Mouse (Mus musculus): Measurements from ENCODE around the gene Trim9. TPM values are rescaled to one million over a fixed set of nuclear protein-coding genes. Genes with fewer than 3 reads are reported as not detected.

The Trim9 gene
- polyA plus RNA-seq, 1 experiment, result not detected

DNA sequence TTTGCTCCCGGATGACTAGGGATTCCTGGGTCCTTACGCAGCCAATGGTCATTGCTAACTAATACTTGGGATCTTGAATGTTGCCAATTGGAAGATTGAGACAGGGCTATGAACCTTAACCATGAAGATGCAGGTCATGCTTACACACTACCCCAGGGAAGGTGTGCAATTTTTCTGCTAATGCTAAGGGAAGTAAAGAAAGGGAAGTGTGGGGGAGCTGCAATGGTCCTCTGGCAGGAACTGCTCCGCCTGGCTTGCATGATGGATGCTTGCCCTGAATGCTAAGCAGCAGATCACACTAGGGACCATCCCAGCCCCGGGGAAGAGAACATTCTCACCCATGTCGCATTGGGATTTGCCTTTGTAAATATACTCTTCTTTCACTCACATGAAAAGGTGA, 126.0 kb downstream of the Trim9 start:
- Histone ChIP-seq H3K4me1 (ENCODE audit: control insufficient read depth, insufficient read depth, low read length) (peaks cover 1% of the 10 kb centered on the region), H3K36me3 (ENCODE audit: control insufficient read depth, insufficient read depth, low read length, poor library complexity, severe bottlenecking) (no peaks in the 10 kb centered on the region), H3K9me3 (replicated peaks; ENCODE audit: control insufficient read depth, insufficient read depth, low read length, poor library complexity, severe bottlenecking) (no peaks in the 10 kb centered on the region), H3K4me3 (ENCODE audit: low read depth, low read length) (no peak overlapping the region), H3K27ac (ENCODE audit: insufficient read depth, low read length) (no peak overlapping the region), H3K27me3 (ENCODE audit: control insufficient read depth, insufficient read depth, low read length, poor library complexity, severe bottlenecking) (no peaks in the 10 kb centered on the region), H3K9ac (ENCODE audit: low read depth, poor library complexity, severe bottlenecking) (no peak overlapping the region)
- TF ChIP-seq CTCF (IDR thresholded peaks at IDR 0.05; ENCODE audit: low read depth, low read length) (no peak), EP300 (IDR thresholded peaks at IDR 0.05; ENCODE audit: insufficient read depth, low read depth, low read length) (no peak), POLR2A (IDR thresholded peaks at IDR 0.05; ENCODE audit: insufficient read depth, low read length) (no peak)

DNA sequence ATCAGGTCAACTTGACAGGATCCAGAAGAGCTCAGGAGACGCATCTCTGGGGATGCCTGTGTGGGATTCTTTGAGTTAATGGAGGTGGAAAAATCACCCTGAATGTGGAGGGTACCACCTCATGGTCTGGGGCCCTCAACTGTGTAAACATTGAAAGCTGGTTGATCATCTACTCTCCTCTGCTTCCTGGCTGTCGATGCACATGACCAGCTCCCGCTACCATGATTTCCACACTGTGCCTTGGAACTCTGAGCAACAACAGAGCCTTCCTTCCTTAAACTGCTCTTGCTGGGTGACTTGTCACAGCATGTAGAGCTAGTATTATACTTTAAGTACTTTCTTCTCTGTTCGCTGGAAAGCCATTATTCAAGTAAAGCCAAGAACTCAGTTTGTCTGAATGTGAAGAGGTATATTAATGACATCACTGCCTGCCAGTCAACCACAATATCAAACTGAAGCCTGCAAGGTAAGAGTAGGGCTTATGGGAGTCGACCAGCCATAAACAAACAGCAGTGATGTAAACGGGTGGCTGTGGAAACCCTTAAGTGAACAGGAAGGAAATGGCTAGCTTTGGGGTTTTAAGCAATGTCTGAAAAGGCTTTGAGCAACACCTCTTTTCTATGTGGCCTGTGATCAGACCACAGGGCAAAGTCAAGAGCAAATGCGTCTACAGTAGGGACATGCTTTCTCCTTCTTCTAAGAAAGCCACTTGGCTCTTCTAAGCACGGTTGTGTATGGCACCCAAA, 128.4 kb downstream of the Trim9 start:
- H3K4me1 ChIP-seq (ENCODE audit: control insufficient read depth, insufficient read depth, low read length), result no peaks in the 10 kb centered on the region
- no peaks in the 10 kb centered on the region for H3K36me3 ChIP-seq (ENCODE audit: control insufficient read depth, insufficient read depth, low read length, poor library complexity, severe bottlenecking)
- no peak overlapping the region for H3K27ac ChIP-seq (ENCODE audit: insufficient read depth, low read length)
- H3K9me3 ChIP-seq (replicated peaks; ENCODE audit: control insufficient read depth, insufficient read depth, low read length, poor library complexity, severe bottlenecking), result no peaks in the 10 kb centered on the region
- TF ChIP-seq POLR2A (IDR thresholded peaks at IDR 0.05; ENCODE audit: insufficient read depth, low read length) (no peak), EP300 (IDR thresholded peaks at IDR 0.05; ENCODE audit: insufficient read depth, low read depth, low read length) (no peak), CTCF (IDR thresholded peaks at IDR 0.05; ENCODE audit: low read depth, low read length) (no peak)
- no peak overlapping the region for H3K9ac ChIP-seq (ENCODE audit: low read depth, poor library complexity, severe bottlenecking)
- no peak overlapping the region for H3K4me3 ChIP-seq (ENCODE audit: low read depth, low read length)
- no peaks in the 10 kb centered on the region for H3K27me3 ChIP-seq (ENCODE audit: control insufficient read depth, insufficient read depth, low read length, poor library complexity, severe bottlenecking)

DNA sequence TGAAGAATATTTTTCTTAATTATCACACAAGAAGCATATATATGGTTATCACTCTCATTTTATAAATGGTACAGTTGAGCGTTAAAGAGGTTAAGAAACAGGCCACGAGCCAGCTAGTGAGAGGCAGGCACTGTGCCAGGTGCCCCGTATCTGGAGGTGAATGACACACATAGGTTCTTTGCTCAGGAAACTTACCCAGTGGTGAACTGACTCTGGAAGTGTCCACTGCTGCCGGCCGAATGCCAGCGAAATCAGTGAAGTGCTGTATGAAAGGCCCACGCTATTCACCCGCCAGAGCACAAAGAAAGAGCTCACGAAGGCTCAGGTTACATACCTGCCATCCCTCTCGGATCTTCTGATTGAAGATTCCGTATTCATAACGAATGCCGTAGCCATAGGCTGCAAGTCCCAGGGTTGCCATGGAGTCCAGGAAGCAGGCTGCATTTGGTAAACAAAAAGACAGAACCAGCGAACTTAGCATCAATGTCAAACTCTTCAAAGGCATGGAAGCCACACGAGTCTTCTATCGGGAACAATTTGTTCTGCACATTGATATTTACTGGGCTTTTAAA, 131.1 kb downstream of the Trim9 start:
- Histone ChIP-seq H3K27me3 (ENCODE audit: control insufficient read depth, insufficient read depth, low read length, poor library complexity, severe bottlenecking) (no peaks in the 10 kb centered on the region), H3K9ac (ENCODE audit: low read depth, poor library complexity, severe bottlenecking) (no peak overlapping the region), H3K4me3 (ENCODE audit: low read depth, low read length) (no peak overlapping the region), H3K36me3 (ENCODE audit: control insufficient read depth, insufficient read depth, low read length, poor library complexity, severe bottlenecking) (no peaks in the 10 kb centered on the region), H3K27ac (ENCODE audit: insufficient read depth, low read length) (no peak overlapping the region), H3K9me3 (replicated peaks; ENCODE audit: control insufficient read depth, insufficient read depth, low read length, poor library complexity, severe bottlenecking) (no peaks in the 10 kb centered on the region), H3K4me1 (ENCODE audit: control insufficient read depth, insufficient read depth, low read length) (no peaks in the 10 kb centered on the region)
- no peak for TF ChIP-seq POLR2A (IDR thresholded peaks at IDR 0.05; ENCODE audit: insufficient read depth, low read length)
- no peak for TF ChIP-seq CTCF (IDR thresholded peaks at IDR 0.05; ENCODE audit: low read depth, low read length)
- no peak for TF ChIP-seq EP300 (IDR thresholded peaks at IDR 0.05; ENCODE audit: insufficient read depth, low read depth, low read length)

DNA sequence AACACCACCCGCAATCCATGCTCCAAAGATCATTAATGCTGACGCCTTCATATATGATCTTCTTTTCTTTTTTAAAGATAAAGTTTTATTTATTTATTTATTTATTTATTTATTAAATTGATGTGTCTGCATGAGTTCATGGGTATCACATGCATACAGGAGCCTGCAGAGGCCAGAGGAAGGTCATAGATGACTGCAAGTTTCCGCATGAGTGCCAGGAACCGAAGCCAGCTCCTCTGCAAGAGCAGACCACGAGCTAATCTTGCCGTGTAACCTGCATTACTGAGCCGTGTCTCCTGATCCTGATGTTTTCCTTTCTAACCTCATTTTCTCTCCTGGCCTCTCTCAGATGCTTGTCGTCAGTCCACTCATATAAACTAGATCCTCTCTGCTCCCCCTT, 133.1 kb downstream of the Trim9 start:
- H3K9me3 ChIP-seq (replicated peaks; ENCODE audit: control insufficient read depth, insufficient read depth, low read length, poor library complexity, severe bottlenecking), result no peaks in the 10 kb centered on the region
- no peak overlapping the region for H3K4me3 ChIP-seq (ENCODE audit: low read depth, low read length)
- TF ChIP-seq CTCF (IDR thresholded peaks at IDR 0.05; ENCODE audit: low read depth, low read length) (no peak), POLR2A (IDR thresholded peaks at IDR 0.05; ENCODE audit: insufficient read depth, low read length) (no peak), EP300 (IDR thresholded peaks at IDR 0.05; ENCODE audit: insufficient read depth, low read depth, low read length) (no peak)
- H3K4me1 ChIP-seq (ENCODE audit: control insufficient read depth, insufficient read depth, low read length), result no peaks in the 10 kb centered on the region
- no peak overlapping the region for H3K27ac ChIP-seq (ENCODE audit: insufficient read depth, low read length)
- H3K27me3 ChIP-seq (ENCODE audit: control insufficient read depth, insufficient read depth, low read length, poor library complexity, severe bottlenecking), result no peaks in the 10 kb centered on the region
- no peaks in the 10 kb centered on the region for H3K36me3 ChIP-seq (ENCODE audit: control insufficient read depth, insufficient read depth, low read length, poor library complexity, severe bottlenecking)
- H3K9ac ChIP-seq (ENCODE audit: low read depth, poor library complexity, severe bottlenecking), result no peak overlapping the region

DNA sequence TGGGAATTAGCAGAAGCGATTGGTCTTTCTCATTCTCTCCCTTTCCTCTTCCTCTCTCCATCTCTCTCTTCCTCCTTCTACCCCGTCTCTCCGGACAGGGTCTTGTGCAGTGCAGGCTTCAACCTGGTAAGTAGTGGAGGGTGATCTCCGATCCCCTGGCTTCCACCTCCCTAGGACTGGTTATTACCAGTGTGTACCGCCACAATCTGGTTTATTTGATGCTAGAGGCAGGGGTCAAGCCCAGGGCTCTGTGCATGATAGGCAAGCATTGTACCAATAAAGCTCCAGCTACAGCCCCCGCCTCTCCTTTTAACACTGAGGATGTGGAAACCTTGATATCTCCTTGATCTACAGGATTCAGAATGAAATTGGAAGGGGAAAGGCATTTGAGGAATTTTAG, 133.8 kb downstream of the Trim9 start:
- Histone ChIP-seq H3K27me3 (ENCODE audit: control insufficient read depth, insufficient read depth, low read length, poor library complexity, severe bottlenecking) (no peaks in the 10 kb centered on the region), H3K9me3 (replicated peaks; ENCODE audit: control insufficient read depth, insufficient read depth, low read length, poor library complexity, severe bottlenecking) (no peaks in the 10 kb centered on the region), H3K27ac (ENCODE audit: insufficient read depth, low read length) (no peak overlapping the region), H3K4me1 (ENCODE audit: control insufficient read depth, insufficient read depth, low read length) (no peaks in the 10 kb centered on the region), H3K36me3 (ENCODE audit: control insufficient read depth, insufficient read depth, low read length, poor library complexity, severe bottlenecking) (no peaks in the 10 kb centered on the region), H3K9ac (ENCODE audit: low read depth, poor library complexity, severe bottlenecking) (no peak overlapping the region), H3K4me3 (ENCODE audit: low read depth, low read length) (no peak overlapping the region)
- TF ChIP-seq EP300 (IDR thresholded peaks at IDR 0.05; ENCODE audit: insufficient read depth, low read depth, low read length), result no peak
- TF ChIP-seq CTCF (IDR thresholded peaks at IDR 0.05; ENCODE audit: low read depth, low read length), result no peak
- no peak for TF ChIP-seq POLR2A (IDR thresholded peaks at IDR 0.05; ENCODE audit: insufficient read depth, low read length)

DNA sequence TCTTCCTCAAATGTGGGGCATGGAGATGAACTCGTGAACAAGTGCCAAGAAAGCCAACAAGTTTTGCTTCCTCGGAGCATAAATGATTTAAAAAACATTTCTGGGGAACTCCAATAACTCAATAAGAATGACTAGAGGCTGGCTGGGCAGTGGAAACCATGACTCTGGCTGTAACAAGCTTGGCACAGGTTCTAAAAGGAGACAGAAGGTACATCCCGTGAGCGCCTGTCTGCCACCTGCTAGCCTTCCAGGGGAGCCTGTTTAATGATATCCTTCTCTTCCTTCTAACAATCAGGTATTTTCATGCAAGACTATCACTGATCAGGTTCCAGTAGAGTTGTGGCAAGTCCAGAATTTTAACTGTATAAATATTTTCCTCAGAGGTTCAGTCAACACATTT, 134.9 kb downstream of the Trim9 start:
- H3K27me3 ChIP-seq (ENCODE audit: control insufficient read depth, insufficient read depth, low read length, poor library complexity, severe bottlenecking), result no peaks in the 10 kb centered on the region
- H3K9ac ChIP-seq (ENCODE audit: low read depth, poor library complexity, severe bottlenecking), result no peak overlapping the region
- no peaks in the 10 kb centered on the region for H3K36me3 ChIP-seq (ENCODE audit: control insufficient read depth, insufficient read depth, low read length, poor library complexity, severe bottlenecking)
- TF ChIP-seq CTCF (IDR thresholded peaks at IDR 0.05; ENCODE audit: low read depth, low read length), result no peak
- no peak for TF ChIP-seq POLR2A (IDR thresholded peaks at IDR 0.05; ENCODE audit: insufficient read depth, low read length)
- no peak for TF ChIP-seq EP300 (IDR thresholded peaks at IDR 0.05; ENCODE audit: insufficient read depth, low read depth, low read length)
- H3K27ac ChIP-seq (ENCODE audit: insufficient read depth, low read length), result no peak overlapping the region
- H3K4me3 ChIP-seq (ENCODE audit: low read depth, low read length), result no peak overlapping the region
- H3K4me1 ChIP-seq (ENCODE audit: control insufficient read depth, insufficient read depth, low read length), result no peaks in the 10 kb centered on the region
- no peaks in the 10 kb centered on the region for H3K9me3 ChIP-seq (replicated peaks; ENCODE audit: control insufficient read depth, insufficient read depth, low read length, poor library complexity, severe bottlenecking)
